Mouse (Mus musculus) myocyte (in vitro differentiated cells): ENCODE results near the gene Cenpx. TPM values are rescaled to one million over a fixed set of nuclear protein-coding genes. Genes with fewer than 3 reads are reported as not detected.

ENCODE experiments used
- H3K27me3 ChIP-seq: one replicate; pipeline ENCODE4 v1.6.1; 2011; ENCODE audit not compliant: control insufficient read depth, insufficient read depth, insufficient read length
- H3K36me3 ChIP-seq: one replicate; pipeline ENCODE4 v1.6.1; 2011; ENCODE audit not compliant: control insufficient read depth, insufficient read depth
- H3K4me2 ChIP-seq: one replicate; pipeline ENCODE4 v1.6.1; 2011; ENCODE audit warnings: low read depth, control low read depth
- H3K4me3 ChIP-seq: one replicate; pipeline ENCODE4 v1.5.1; 2011; ENCODE audit warnings: mild to moderate bottlenecking, control low read depth, moderate library complexity
- H3K79me2 ChIP-seq: one replicate; pipeline ENCODE4 v1.6.1; 2011; ENCODE audit not compliant: control insufficient read depth, insufficient read depth
- H3ac ChIP-seq: one replicate; pipeline ENCODE4 v1.6.1; 2011; ENCODE audit not compliant: control insufficient read depth, insufficient read length
- CEBPB ChIP-seq: IDR thresholded peaks from 2 replicates; pipeline ENCODE4 v1.6.1; 2011; ENCODE audit warnings: mild to moderate bottlenecking, moderate library complexity; ENCODE audit not compliant: poor library complexity, insufficient read depth, severe bottlenecking
- E2F4 ChIP-seq: IDR thresholded peaks from one replicate; pipeline ENCODE4 v1.6.1; 2011; ENCODE audit warnings: mild to moderate bottlenecking, control low read depth, moderate library complexity; ENCODE audit not compliant: insufficient read depth
- MAX ChIP-seq: IDR thresholded peaks from one replicate; pipeline ENCODE4 v1.6.1; 2011; ENCODE audit warnings: low read depth, mild to moderate bottlenecking, control low read depth
- MYOD1 ChIP-seq, 3 experiments: IDR thresholded peaks; one replicate each; pipeline ENCODE4 v1.6.1; 2011; ENCODE audit warnings: control low read depth in 2 of 3, low read depth in 2 of 3, mild to moderate bottlenecking in 2 of 3, moderate library complexity in 1 of 3; ENCODE audit not compliant: insufficient read length in 2 of 3, control insufficient read depth in 1 of 3
- MYOG ChIP-seq, 3 experiments: IDR thresholded peaks; one replicate each; pipeline ENCODE4 v1.6.1; 2011; ENCODE audit warnings: control low read depth in 2 of 3, low read depth in 2 of 3, mild to moderate bottlenecking in 2 of 3; ENCODE audit not compliant: insufficient read length in 2 of 3, control insufficient read depth in 1 of 3, insufficient read depth in 1 of 3
- POLR2A ChIP-seq: IDR thresholded peaks from one replicate; pipeline ENCODE4 v1.6.1; 2011; ENCODE audit warnings: low read depth, mild to moderate bottlenecking, control low read depth, moderate library complexity; ENCODE audit not compliant: insufficient read length
- POLR2AphosphoS2 ChIP-seq: IDR thresholded peaks from one replicate; pipeline ENCODE4 v1.6.1; 2011; ENCODE audit warnings: low read depth, control low read depth; ENCODE audit not compliant: insufficient read length
- REST ChIP-seq: IDR thresholded peaks from one replicate; pipeline ENCODE4 v1.6.1; 2011; ENCODE audit warnings: mild to moderate bottlenecking, control low read depth, moderate library complexity; ENCODE audit not compliant: insufficient read depth, insufficient read length
- SRF ChIP-seq: IDR thresholded peaks from one replicate; pipeline ENCODE4 v1.6.1; 2011; ENCODE audit warnings: low read depth; ENCODE audit not compliant: control insufficient read depth, insufficient read length
- TCF12 ChIP-seq: IDR thresholded peaks from one replicate; pipeline ENCODE4 v1.6.1; 2011; ENCODE audit warnings: mild to moderate bottlenecking, control low read depth; ENCODE audit not compliant: poor library complexity, insufficient read depth, severe bottlenecking
- TCF3 ChIP-seq: IDR thresholded peaks from one replicate; pipeline ENCODE4 v1.6.1; 2011; ENCODE audit warnings: low read depth, control low read depth; ENCODE audit not compliant: insufficient read length
- USF1 ChIP-seq: IDR thresholded peaks from one replicate; pipeline ENCODE4 v1.6.1; 2011; ENCODE audit warnings: low read depth, mild to moderate bottlenecking, control low read depth, moderate library complexity
- polyA plus RNA-seq: library from polyadenylated mRNA; unstranded; fragments of >200 nt; fragmentation: generic; extraction: Trizol; gene quantifications from one replicate; pipeline ENCODE4 v1.2.1, GENCODE M21; 2012; ENCODE audit warnings: missing spikeins

The Cenpx gene
- polyA plus RNA-seq, 1 experiment: 42.5 TPM

DNA sequence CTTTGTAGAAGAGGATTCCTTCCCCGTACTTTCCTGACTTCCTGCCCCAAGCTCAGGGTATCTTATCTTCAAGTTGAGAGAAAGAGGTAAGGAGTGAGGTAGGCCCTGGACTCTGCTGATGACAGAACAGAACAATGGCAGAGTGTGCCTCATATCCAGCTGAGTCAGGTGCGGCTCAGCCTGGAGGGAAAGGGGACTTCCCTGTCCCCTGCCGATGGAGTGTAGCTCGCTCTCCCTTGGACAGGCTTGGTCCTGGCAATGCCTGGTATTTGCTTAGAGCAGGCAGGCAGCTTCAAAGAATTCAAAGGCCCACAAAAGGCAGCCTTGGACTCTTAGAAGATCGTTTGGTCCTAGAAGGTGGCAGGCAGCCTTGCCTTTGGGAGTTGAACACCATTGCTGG is 7.4 kb downstream of the Cenpx start:
- Histone ChIP-seq H3K27me3 (no peaks in the 10 kb centered on the region), H3K36me3 (peaks cover 3% of the 10 kb centered on the region), H3K4me3 (no peak overlapping the region), H3ac (no peak overlapping the region), H3K79me2 (no peaks in the 10 kb centered on the region), H3K4me2 (no peak overlapping the region)
- TF ChIP-seq USF1 (no peak), MYOD1 (IDR thresholded peaks at IDR 0.05; ENCODE audit: control insufficient read depth in 1 of 3, insufficient read length in 2 of 3, low read depth in 2 of 3) (no peak), TCF3 (no peak), SRF (no peak), TCF12 (no peak), POLR2AphosphoS2 (no peak), REST (no peak), MYOG (IDR thresholded peaks at IDR 0.05; ENCODE audit: control insufficient read depth in 1 of 3, insufficient read depth in 1 of 3, insufficient read length in 2 of 3, low read depth in 2 of 3) (no peak), E2F4 (no peak)

DNA sequence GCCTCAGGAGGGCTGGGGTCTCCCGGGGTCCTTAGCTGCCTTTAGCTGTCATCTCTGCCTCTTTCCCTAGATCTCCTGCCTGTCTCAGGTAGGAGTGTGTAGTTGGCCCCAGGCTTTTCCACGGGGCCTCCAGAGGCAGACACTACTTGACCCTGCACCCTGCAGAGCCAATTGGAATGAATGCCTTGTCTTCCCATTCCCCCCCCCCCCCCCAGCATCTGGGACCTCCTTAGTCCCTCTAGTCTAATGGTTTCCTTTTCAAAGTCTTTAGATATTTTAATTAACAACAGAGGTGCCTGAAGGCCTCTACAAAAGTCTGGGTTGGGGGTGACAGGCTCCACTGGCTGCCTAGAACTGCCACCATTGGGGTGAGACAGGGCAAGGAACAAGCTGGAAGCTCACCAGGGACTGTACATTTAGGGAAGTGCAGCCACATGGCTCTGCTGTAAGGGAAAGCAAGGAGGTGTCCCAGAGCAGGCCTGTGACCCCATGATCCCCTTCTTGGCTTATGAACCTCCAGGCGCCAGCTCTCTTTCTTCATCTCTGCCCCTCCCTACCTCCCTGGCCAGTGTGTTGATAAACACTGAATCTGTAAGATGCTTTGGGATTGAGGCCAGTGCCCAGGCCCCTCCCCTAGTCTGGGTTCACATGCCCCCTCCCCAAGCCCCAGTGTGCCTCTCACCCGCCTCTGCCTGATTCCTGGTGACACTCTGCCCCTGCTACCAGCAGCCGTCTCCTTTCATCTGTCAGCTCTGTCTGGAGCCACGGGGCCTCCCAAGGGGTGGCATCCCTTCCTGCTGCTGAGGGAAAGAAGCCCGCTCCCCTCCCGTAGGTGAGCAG is 8.8 kb downstream of the Cenpx start:
- Histone ChIP-seq H3K4me3 (no peak overlapping the region), H3K36me3 (peaks cover 3% of the 10 kb centered on the region), H3ac (no peak overlapping the region), H3K27me3 (no peaks in the 10 kb centered on the region), H3K79me2 (no peaks in the 10 kb centered on the region), H3K4me2 (no peak overlapping the region)
- TF ChIP-seq MYOD1 (IDR thresholded peaks at IDR 0.05; ENCODE audit: control insufficient read depth in 1 of 3, insufficient read length in 2 of 3, low read depth in 2 of 3) (no peak), SRF (no peak), E2F4 (no peak), USF1 (no peak), MAX (no peak), TCF12 (no peak), POLR2A (no peak), POLR2AphosphoS2 (no peak), CEBPB (no peak), TCF3 (no peak), MYOG (IDR thresholded peaks at IDR 0.05; ENCODE audit: control insufficient read depth in 1 of 3, insufficient read depth in 1 of 3, insufficient read length in 2 of 3, low read depth in 2 of 3) (no peak), REST (no peak)

DNA sequence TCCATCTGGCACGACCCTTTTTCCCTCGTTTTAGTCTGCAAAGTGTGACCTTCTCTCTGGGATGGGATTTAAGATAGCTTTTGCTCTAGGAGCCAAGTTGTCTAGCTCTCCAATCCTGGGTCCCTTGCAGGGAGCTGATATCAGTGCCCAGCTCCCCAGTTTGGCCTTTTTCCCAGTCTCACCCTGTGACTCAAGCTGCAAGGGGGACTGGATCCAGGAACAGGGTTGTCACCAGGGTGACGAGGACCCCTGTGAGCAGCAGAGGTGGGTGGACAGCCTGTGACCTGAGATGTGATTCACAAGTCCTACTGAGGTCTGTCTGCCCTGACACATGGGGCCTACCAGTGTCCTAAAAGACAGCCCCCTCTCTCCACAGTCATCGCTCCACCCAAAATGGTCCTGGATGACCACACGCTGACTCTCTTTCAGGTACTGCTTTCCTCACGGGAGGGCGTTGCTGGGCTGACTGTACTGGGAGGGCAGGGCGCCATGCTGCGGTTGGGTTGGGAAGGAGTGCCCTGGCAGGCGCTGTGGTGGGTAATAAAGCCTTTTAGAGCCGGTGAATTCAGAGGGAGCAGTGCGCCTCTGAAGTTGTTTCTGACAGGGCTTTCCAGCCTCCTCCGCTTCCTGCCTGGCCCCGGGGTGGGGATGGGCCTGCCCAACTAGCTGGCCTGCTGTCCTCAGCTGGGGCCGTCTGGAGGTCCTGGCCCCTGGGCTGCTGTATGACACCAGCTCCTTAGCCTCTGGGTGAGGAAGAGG is 9.7 kb downstream of the Cenpx start:
- Histone ChIP-seq H3K4me3 (no peak overlapping the region), H3ac (no peak overlapping the region), H3K27me3 (no peaks in the 10 kb centered on the region), H3K36me3 (peaks cover 3% of the 10 kb centered on the region), H3K79me2 (no peaks in the 10 kb centered on the region), H3K4me2 (no peak overlapping the region)
- TF ChIP-seq CEBPB (no peak), SRF (no peak), E2F4 (no peak), USF1 (no peak), REST (no peak), MYOD1 (IDR thresholded peaks at IDR 0.05; ENCODE audit: control insufficient read depth in 1 of 3, insufficient read length in 2 of 3, low read depth in 2 of 3) (no peak), POLR2AphosphoS2 (no peak), MYOG (IDR thresholded peaks at IDR 0.05; ENCODE audit: control insufficient read depth in 1 of 3, insufficient read depth in 1 of 3, insufficient read length in 2 of 3, low read depth in 2 of 3) (no peak), POLR2A (no peak), TCF3 (no peak), MAX (no peak), TCF12 (no peak)

DNA sequence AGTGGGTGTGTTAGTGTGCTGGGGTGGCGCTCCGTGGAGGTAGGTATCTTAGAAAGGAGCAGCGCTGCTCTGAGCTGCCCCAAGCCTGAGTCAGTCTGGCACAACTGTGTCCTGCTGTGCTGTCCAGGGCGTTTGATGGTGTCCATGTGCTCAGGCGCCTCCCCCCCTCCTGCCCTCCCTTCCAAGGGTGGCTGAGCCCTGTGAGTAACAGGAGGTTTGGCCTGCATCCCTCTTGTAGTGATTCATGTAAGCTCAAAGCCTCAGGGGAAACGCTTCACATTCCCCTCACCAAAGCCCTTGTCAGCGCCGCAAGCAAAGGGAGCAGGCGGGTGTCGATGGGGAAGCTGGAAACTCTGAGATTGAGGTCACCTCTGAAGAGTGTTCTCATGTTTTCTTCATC is 15.8 kb downstream of the Cenpx start:
- TF ChIP-seq MAX (peak; percentile 64), MYOD1 (IDR thresholded peaks at IDR 0.05; ENCODE audit: control insufficient read depth in 1 of 3, insufficient read length in 2 of 3, low read depth in 2 of 3) (peak in 2 of 3 experiments; percentile 24 to 80), POLR2AphosphoS2 (no peak), CEBPB (no peak), MYOG (IDR thresholded peaks at IDR 0.05; ENCODE audit: control insufficient read depth in 1 of 3, insufficient read depth in 1 of 3, insufficient read length in 2 of 3, low read depth in 2 of 3) (peak in 2 of 3 experiments; percentile 15 to 85), POLR2A (peak; percentile 33), USF1 (peak; percentile 32), E2F4 (no peak)
- Histone ChIP-seq H3K4me2 (peak overlapping the region; percentile 67), H3K27me3 (no peaks in the 10 kb centered on the region), H3K79me2 (peaks cover 3% of the 10 kb centered on the region), H3K36me3 (peaks cover 8% of the 10 kb centered on the region), H3ac (no peak overlapping the region), H3K4me3 (no peak overlapping the region)
